20 mouse cellular contexts compared by ENCODE assay signal in the genomic region with DNA sequence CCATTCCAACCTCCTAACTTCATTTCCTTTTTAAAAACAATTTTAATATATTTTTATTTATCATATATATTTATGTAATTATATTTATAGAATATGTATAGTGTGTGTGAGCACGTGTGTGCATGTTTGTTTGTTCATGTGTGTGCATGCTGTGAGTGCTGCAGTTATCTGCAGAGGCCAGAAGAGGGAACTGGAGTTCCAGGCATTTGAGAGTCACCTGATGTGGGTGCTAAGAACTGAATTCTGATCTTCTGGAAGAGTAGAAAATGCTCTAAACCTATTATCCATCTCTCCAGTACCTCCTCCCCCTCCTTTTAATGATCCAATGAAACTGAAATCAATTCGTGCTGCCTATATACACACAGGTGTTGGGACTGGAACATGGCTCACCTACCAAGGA.
DNase-seq lines count a peak whose midpoint lies in the region; ATAC-seq and TF ChIP-seq lines count a peak whose summit lies in the region.
"Had no signal": no experiment of that assay in that cellular context is flagged by ENCODE, and none has a peak within 500 bp of the region (broad histone marks: within the 10 kb centered on the region; RNA-seq: fewer than 3 reads in every experiment).

No protein-coding gene starts in this region.

- in situ Hi-C loops in CH12.LX (cut with MboI; ENCODE audit: low pct_ligation_motif_present, low pct_unique_long_range_greater_than_20kb, low sequenced_read_pairs) = no loop called here

- peak; percentile 33 for TF ChIP-seq CTCF in gastrocnemius, adult 2 months (IDR thresholded peaks at IDR 0.05)
- 0 out of 2 replicates have a peak, but pooled peaks have one; percentile 21 for TF ChIP-seq CTCF in kidney, postnatal 0 days (IDR thresholded peaks at IDR 0.05; ENCODE audit: low read depth)
- TF ChIP-seq CTCF in CH12.LX (conservative IDR thresholded peaks at IDR 0.05 in 1 of 2, IDR thresholded peaks at IDR 0.05 in 1 of 2; ENCODE audit: low read depth in 2 of 2, low read length in 2 of 2) = peak in 1 of 2 experiments; percentile 42; a peak in 2 of 4 replicates

- H3K4me1 ChIP-seq in kidney, postnatal 0 days (replicated peaks; ENCODE audit: insufficient read depth, low read length) = no peaks in the 10 kb centered on the region
- H3K4me1 ChIP-seq in kidney, embryonic 15.5 days = no peaks in the 10 kb centered on the region
- no peaks in the 10 kb centered on the region for H3K4me1 ChIP-seq in CH12.LX (ENCODE audit: control insufficient read depth in 1 of 2, insufficient read depth in 2 of 2)
- no peaks in the 10 kb centered on the region for H3K4me1 ChIP-seq in liver, embryonic 11.5 days (replicated peaks; ENCODE audit: control insufficient read depth, insufficient read depth, low read length)
- H3K4me1 ChIP-seq: embryonic facial prominence, embryonic 12.5 days; heart, embryonic 10.5 days; hindbrain, embryonic 10.5 days; midbrain, embryonic 10.5 days had no signal

- no peak overlapping the region for H3K27ac ChIP-seq in gastrocnemius, adult 2 months
- H3K27ac ChIP-seq in kidney, postnatal 0 days = no peak overlapping the region
- no peak overlapping the region for H3K27ac ChIP-seq in kidney, embryonic 15.5 days
- no peak overlapping the region for H3K27ac ChIP-seq in CH12.LX (ENCODE audit: insufficient read depth, low read depth)
- H3K27ac ChIP-seq in liver, embryonic 11.5 days (ENCODE audit: low read depth, low read length) = no peak overlapping the region
- H3K27ac ChIP-seq: embryonic facial prominence, embryonic 12.5 days; heart, embryonic 10.5 days; hindbrain, embryonic 10.5 days; liver, embryonic 14.5 days; midbrain, embryonic 10.5 days had no signal

- intact Hi-C loops in gastrocnemius, adult 2 months (cut with DNase I) = loop anchor here (5.0 to 10.0 kb wide), 2 partner anchors 73 to 370 kb away; a partner anchor contains a TSS

- H3K79me2 ChIP-seq in CH12.LX (replicated peaks; ENCODE audit: control insufficient read depth, extremely low read depth, insufficient read depth, poor library complexity, severe bottlenecking) = no peaks in the 10 kb centered on the region

- TF ChIP-seq RAD21 in CH12.LX (IDR thresholded peaks at IDR 0.05; ENCODE audit: low read depth, low read length) = peak; percentile 39

- TF ChIP-seq POLR2A in CH12.LX (IDR thresholded peaks at IDR 0.05; ENCODE audit: low read depth, low read length) = no peak

- H3K36me3 ChIP-seq in kidney, postnatal 0 days (ENCODE audit: insufficient read depth, low read length) = no peaks in the 10 kb centered on the region
- H3K36me3 ChIP-seq in kidney, embryonic 15.5 days = no peaks in the 10 kb centered on the region
- H3K36me3 ChIP-seq in CH12.LX (replicated peaks in 1 of 2; ENCODE audit: control insufficient read depth in 1 of 2, insufficient read depth in 1 of 2, low read length in 1 of 2) = no peaks in the 10 kb centered on the region
- no peaks in the 10 kb centered on the region for H3K36me3 ChIP-seq in liver, embryonic 11.5 days (ENCODE audit: control insufficient read depth, insufficient read depth, low read length)
- H3K36me3 ChIP-seq: embryonic facial prominence, embryonic 12.5 days; heart, embryonic 10.5 days; hindbrain, embryonic 10.5 days; midbrain, embryonic 10.5 days had no signal

- no peak for ATAC-seq in kidney, postnatal 0 days (replicated peaks; ENCODE audit: low FRiP score, low read depth)
- no peak for ATAC-seq in kidney, embryonic 15.5 days (replicated peaks; ENCODE audit: low FRiP score)
- no peak for ATAC-seq in monocyte, adult 5-6 weeks (replicated peaks; ENCODE audit: insufficient number of reproducible peaks, low FRiP score, low TSS enrichment, poor library complexity, severe bottlenecking)
- no peak for ATAC-seq in liver, embryonic 11.5 days (replicated peaks; ENCODE audit: low FRiP score)
- ATAC-seq: forebrain, postnatal 0 days had no signal

- dilution Hi-C loops in CH12.LX (cut with MboI; ENCODE audit: extremely low pct_ligation_motif_present, extremely low pct_unique_long_range_greater_than_20kb, low sequenced_read_pairs) = no loop called here

- WGBS in kidney, postnatal 0 days = 83% methylated on average over 2 of the region's 2 CpGs
- WGBS in kidney, embryonic 15.5 days = 85% methylated on average over 2 of the region's 2 CpGs
- 65% methylated on average over 2 of the region's 2 CpGs for WGBS in liver, embryonic 11.5 days

- no peaks in the 10 kb centered on the region for H3K9me3 ChIP-seq in kidney, postnatal 0 days (replicated peaks; ENCODE audit: low read length)
- H3K9me3 ChIP-seq in kidney, embryonic 15.5 days (replicated peaks) = no peaks in the 10 kb centered on the region
- no peaks in the 10 kb centered on the region for H3K9me3 ChIP-seq in CH12.LX (replicated peaks; ENCODE audit: low read length)
- no peaks in the 10 kb centered on the region for H3K9me3 ChIP-seq in liver, embryonic 11.5 days (ENCODE audit: control insufficient read depth, low read length)
- H3K9me3 ChIP-seq: embryonic facial prominence, embryonic 12.5 days; heart, embryonic 10.5 days; hindbrain, embryonic 10.5 days; midbrain, embryonic 10.5 days had no signal

- no peak overlapping the region for H3K4me3 ChIP-seq in gastrocnemius, adult 2 months
- no peak overlapping the region for H3K4me3 ChIP-seq in kidney, postnatal 0 days (replicated peaks; ENCODE audit: low read depth, low read length)
- H3K4me3 ChIP-seq in kidney, embryonic 15.5 days (replicated peaks) = no peak overlapping the region
- H3K4me3 ChIP-seq in CH12.LX (replicated peaks in 1 of 3; ENCODE audit: low read depth in 2 of 3, low read length in 2 of 3, poor library complexity in 1 of 3) = no peak overlapping the region
- no peak overlapping the region for H3K4me3 ChIP-seq in liver, embryonic 11.5 days (ENCODE audit: low read depth, low read length)
- H3K4me3 ChIP-seq: embryonic facial prominence, embryonic 12.5 days; heart, embryonic 10.5 days; hindbrain, embryonic 10.5 days; midbrain, embryonic 10.5 days had no signal

- no peak for DNase-seq in gastrocnemius, adult 2 months
- no peak for DNase-seq in gastrocnemius, adult 8-10 months (ENCODE audit: low spot score in 2 of 2)
- no peak for DNase-seq in kidney, postnatal 0 days (ENCODE audit: low spot score)
- no peak for DNase-seq in CH12.LX (ENCODE audit: extremely low read depth)
- peak; percentile 46 for DNase-seq in R1 (ENCODE audit: low read depth, low spot score)
- DNase-seq in liver, embryonic 11.5 days (ENCODE audit: low spot score) = no peak
- DNase-seq: cerebellum, adult 11-12 months; cerebellum, postnatal 10 days; forebrain, postnatal 0 days; kidney, adult 18-20 months; kidney, postnatal 25 days; thymus, adult 2 months; thymus, postnatal 4 days had no signal

- no peak for TF ChIP-seq EP300 in CH12.LX (IDR thresholded peaks at IDR 0.05; ENCODE audit: low read length)

- H3K4me2 ChIP-seq in kidney, postnatal 0 days (ENCODE audit: low read length) = no peak overlapping the region
- no peak overlapping the region for H3K4me2 ChIP-seq in kidney, embryonic 15.5 days
- H3K4me2 ChIP-seq in CH12.LX (ENCODE audit: insufficient read depth, low read depth, poor library complexity, severe bottlenecking) = no peak overlapping the region
- no peak overlapping the region for H3K4me2 ChIP-seq in liver, embryonic 11.5 days
- H3K4me2 ChIP-seq: embryonic facial prominence, embryonic 12.5 days had no signal

- no peaks in the 10 kb centered on the region for H3K27me3 ChIP-seq in kidney, postnatal 0 days (ENCODE audit: insufficient read depth, low read length)
- no peaks in the 10 kb centered on the region for H3K27me3 ChIP-seq in kidney, embryonic 15.5 days
- H3K27me3 ChIP-seq in CH12.LX (replicated peaks) = no peaks in the 10 kb centered on the region
- H3K27me3 ChIP-seq in liver, embryonic 11.5 days (replicated peaks; ENCODE audit: control insufficient read depth, insufficient read depth, low read length) = no peaks in the 10 kb centered on the region
- H3K27me3 ChIP-seq: embryonic facial prominence, embryonic 12.5 days had no signal

- H3K9ac ChIP-seq in kidney, postnatal 0 days (ENCODE audit: low read depth, low read length) = no peak overlapping the region
- H3K9ac ChIP-seq in kidney, embryonic 15.5 days = no peak overlapping the region
- H3K9ac ChIP-seq in CH12.LX (ENCODE audit: insufficient read depth, low read depth) = no peak overlapping the region
- no peak overlapping the region for H3K9ac ChIP-seq in liver, embryonic 11.5 days (ENCODE audit: low read depth, low read length)
- H3K9ac ChIP-seq: embryonic facial prominence, embryonic 12.5 days; forebrain, postnatal 0 days; liver, embryonic 14.5 days had no signal

TF ChIP-seq in CH12.LX, 34 proteins besides CTCF, POLR2A, EP300 and RAD21:
- TF ChIP-seq MEF2A (IDR thresholded peaks at IDR 0.05; ENCODE audit: borderline replicate concordance, low read depth, low read length) (no peak), MAZ (IDR thresholded peaks at IDR 0.05; ENCODE audit: low read depth, low read length) (no peak), PAX5 (IDR thresholded peaks at IDR 0.05; ENCODE audit: low read length) (no peak), SMC3 (IDR thresholded peaks at IDR 0.05; ENCODE audit: low read depth, low read length) (peak; percentile 26), KAT2A (IDR thresholded peaks at IDR 0.05; ENCODE audit: insufficient replicate concordance, low read length) (no peak)
